Mouse (Mus musculus): ENCODE data around the gene Mpp6. TPM values are rescaled to one million over a fixed set of nuclear protein-coding genes. Genes with fewer than 3 reads are reported as not detected.

The Mpp6 gene
- total RNA-seq (2021): 100 to 1,000 TPM; 147 to 153 TPM
- long read RNA-seq, transcript Mpp6-205 (3 exons, 616 nt): minor isoform, 10 of 141 reads
- long read RNA-seq, transcript Mpp6-202 (13 exons, 2,161 nt): major isoform, 80 of 141 reads
- long read RNA-seq, transcript Mpp6-203 (14 exons, 2,222 nt): minor isoform, 11 of 141 reads
- long read RNA-seq, partial matches to known transcripts: 10 of 141 reads
- long read RNA-seq, other reads (novel, unspliced or antisense): 24 of 141 reads

- peak; percentile 82 to 88 for DNase-seq (ENCODE audit: low spot score in 2 of 2)
Observed at GRCm38 (mm10) chr6:50109757-50110378, at the start of gene Mpp6. Gene Mpp6 (plus strand): TSS chr6:50110241.

- DNase-seq (ENCODE audit: low spot score in 2 of 2): no peak
Observed at GRCm38 (mm10) chr6:50066172-50066571, 43.9 kb upstream of the Mpp6 start.

- no peak for DNase-seq (ENCODE audit: low spot score in 2 of 2)
Observed at GRCm38 (mm10) chr6:50068490-50068889, 41.6 kb upstream of the Mpp6 start.

GRCm38 (mm10) chr6:50075248-50075647 lies 34.8 kb upstream of the Mpp6 start:
- no peak for DNase-seq (ENCODE audit: low spot score in 2 of 2)

GRCm38 (mm10) chr6:50076473-50076872 lies 33.6 kb upstream of the Mpp6 start:
- no peak for DNase-seq (ENCODE audit: low spot score in 2 of 2)

GRCm38 (mm10) chr6:50080431-50080830 lies 29.6 kb upstream of the Mpp6 start:
- no peak for DNase-seq (ENCODE audit: low spot score in 2 of 2)

GRCm38 (mm10) chr6:50085206-50085605 lies 24.8 kb upstream of the Mpp6 start:
- DNase-seq (ENCODE audit: low spot score in 2 of 2): no peak

GRCm38 (mm10) chr6:50089333-50089732 lies 20.7 kb upstream of the Mpp6 start:
- DNase-seq (ENCODE audit: low spot score in 2 of 2): no peak

GRCm38 (mm10) chr6:50090221-50090620 lies 19.8 kb upstream of the Mpp6 start:
- DNase-seq (ENCODE audit: low spot score in 2 of 2): no peak

GRCm38 (mm10) chr6:50091462-50092154 lies 18.4 kb upstream of the Mpp6 start:
- no peak for DNase-seq (ENCODE audit: low spot score in 2 of 2)

GRCm38 (mm10) chr6:50109201-50109756 lies 762 bp upstream of the Mpp6 start:
- DNase-seq (ENCODE audit: low spot score in 2 of 2): peak; percentile 24 to 25

- peak in 1 of 2 experiments; percentile 37 for DNase-seq (ENCODE audit: low spot score in 2 of 2)
Observed at GRCm38 (mm10) chr6:50110379-50110941, 419 bp downstream of the Mpp6 start.

GRCm38 (mm10) chr6:50111111-50111655 lies 1.1 kb downstream of the Mpp6 start:
- DNase-seq (ENCODE audit: low spot score in 2 of 2): no peak

GRCm38 (mm10) chr6:50112775-50113174 lies 2.7 kb downstream of the Mpp6 start:
- DNase-seq (ENCODE audit: low spot score in 2 of 2): peak; percentile 97

- DNase-seq (ENCODE audit: low spot score in 2 of 2): no peak
Observed at GRCm38 (mm10) chr6:50114280-50114679, 4.2 kb downstream of the Mpp6 start.

GRCm38 (mm10) chr6:50120931-50121330 lies 10.9 kb downstream of the Mpp6 start:
- no peak for DNase-seq (ENCODE audit: low spot score in 2 of 2)

- no peak for DNase-seq (ENCODE audit: low spot score in 2 of 2)
Observed at GRCm38 (mm10) chr6:50122835-50123234, 12.8 kb downstream of the Mpp6 start.

- DNase-seq (ENCODE audit: low spot score in 2 of 2): no peak
Observed at GRCm38 (mm10) chr6:50124197-50124596, 14.2 kb downstream of the Mpp6 start.

- DNase-seq (ENCODE audit: low spot score in 2 of 2): no peak
Observed at GRCm38 (mm10) chr6:50126331-50126730, 16.3 kb downstream of the Mpp6 start.

GRCm38 (mm10) chr6:50127536-50127935 lies 17.5 kb downstream of the Mpp6 start:
- no peak for DNase-seq (ENCODE audit: low spot score in 2 of 2)

GRCm38 (mm10) chr6:50137651-50138050 lies 27.6 kb downstream of the Mpp6 start:
- DNase-seq (ENCODE audit: low spot score in 2 of 2): no peak
